Mouse (Mus musculus) forebrain, embryonic 10.5 days (tissue): ENCODE measurements around the gene Agpat4. TPM values are rescaled to one million over a fixed set of nuclear protein-coding genes. Genes with fewer than 3 reads are reported as not detected.
A peak's percentile ranks its signal among the peaks of the same experiment; 100 is the strongest.

Source experiments
- DNase-seq: peaks from one replicate; pipeline ENCODE4 v3.0.0-alpha.2; 2017; ENCODE audit warnings: low spot score; ENCODE audit errors: extremely low spot score
- H3K27ac ChIP-seq: fragments of 300-500 bp; sonication (generic); 2 replicates; pipeline ENCODE4 v1.5.1; 2016; ENCODE audit warnings: mild to moderate bottlenecking
- H3K27me3 ChIP-seq: fragments of 300-500 bp; sonication (generic); 2 replicates; pipeline ENCODE4 v1.6.1; 2016; ENCODE audit warnings: mild to moderate bottlenecking; ENCODE audit not compliant: poor library complexity, severe bottlenecking
- H3K36me3 ChIP-seq: fragments of 300-500 bp; sonication (generic); replicated peaks from 2 replicates; pipeline ENCODE4 v1.6.1; 2016; ENCODE audit warnings: mild to moderate bottlenecking, moderate library complexity
- H3K4me1 ChIP-seq: fragments of 300-500 bp; sonication (generic); 2 replicates; pipeline ENCODE4 v1.6.1; 2016
- H3K4me3 ChIP-seq: fragments of 300-500 bp; sonication (generic); 2 replicates; pipeline ENCODE4 v1.5.1; 2016; ENCODE audit warnings: mild to moderate bottlenecking, moderate library complexity
- H3K9me3 ChIP-seq: fragments of 300-500 bp; sonication (generic); 2 replicates; pipeline ENCODE4 v1.6.1; 2016; ENCODE audit warnings: mild to moderate bottlenecking, moderate library complexity
- WGBS: fragments of 180-500 bp; shearing (Covaris S2); methylation state at CpG from one replicate; pipeline ENCODE4 v1.1.7; 2016; 5-methylcytosine and 5-hydroxymethylcytosine counted together
- polyA plus RNA-seq: library from polyadenylated mRNA; unstranded; fragments of >200 nt; fragmentation: Nextera tagmentation; extraction: Ambion mirVana; gene quantifications from 2 replicates; pipeline ENCODE4 v1.2.1, GENCODE M21; 2016

The Agpat4 gene
- polyA plus RNA-seq, 1 experiment from 2014 or later = 42.2 TPM

DNA sequence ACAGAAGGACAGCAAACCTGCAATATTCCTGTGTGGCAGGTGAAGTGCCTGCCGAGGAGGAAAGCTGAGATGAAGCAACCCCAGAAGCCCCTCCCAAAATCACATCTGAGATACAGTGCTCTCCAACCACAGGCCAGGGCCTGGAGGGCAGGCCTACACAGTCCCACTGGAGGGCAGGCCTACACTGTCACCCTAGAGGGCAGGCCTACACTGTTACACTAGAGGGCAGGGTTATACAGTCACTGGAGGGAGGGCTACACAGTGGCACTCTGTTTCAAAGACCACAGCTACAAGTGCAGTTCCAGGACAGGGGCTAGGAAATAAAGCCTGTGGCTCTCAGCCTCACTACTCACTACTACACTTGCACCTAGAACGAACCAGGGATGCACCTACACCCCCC lies 143.4 kb downstream of the Agpat4 start:
- WGBS = 86% methylated on average over 2 of the region's 2 CpGs
- H3K4me1 ChIP-seq = peaks cover 10% of the 10 kb centered on the region
- no peaks in the 10 kb centered on the region for H3K27me3 ChIP-seq
- no peak overlapping the region for H3K4me3 ChIP-seq
- H3K9me3 ChIP-seq = no peaks in the 10 kb centered on the region
- peaks cover 65% of the 10 kb centered on the region for H3K36me3 ChIP-seq
- DNase-seq = no peak
- no peak overlapping the region for H3K27ac ChIP-seq

DNA sequence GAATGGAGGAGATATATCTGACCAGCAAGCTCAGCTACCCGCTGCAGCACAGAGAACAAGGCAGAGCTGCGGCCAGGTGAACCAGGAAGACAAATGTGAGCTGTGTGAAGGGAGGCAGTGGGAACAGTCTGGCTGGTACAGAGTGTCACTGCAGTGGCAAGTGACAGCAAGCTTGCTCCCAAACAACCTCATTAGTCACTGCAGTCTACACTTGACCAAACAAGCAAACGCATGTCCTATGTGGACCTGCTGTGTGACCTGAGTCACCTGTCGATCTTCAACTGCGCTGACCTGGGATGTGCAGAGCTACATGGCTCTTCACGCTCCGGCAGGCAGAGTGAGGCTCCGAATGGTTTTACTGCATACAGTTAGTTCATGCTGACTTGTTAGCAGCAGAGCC lies 144.3 kb downstream of the Agpat4 start:
- Histone ChIP-seq H3K36me3 (peaks cover 59% of the 10 kb centered on the region), H3K27me3 (no peaks in the 10 kb centered on the region), H3K4me1 (peaks cover 14% of the 10 kb centered on the region), H3K9me3 (no peaks in the 10 kb centered on the region), H3K27ac (no peak overlapping the region), H3K4me3 (no peak overlapping the region)
- DNase-seq = no peak
- WGBS = 96% methylated on average over 8 of the region's 8 CpGs

DNA sequence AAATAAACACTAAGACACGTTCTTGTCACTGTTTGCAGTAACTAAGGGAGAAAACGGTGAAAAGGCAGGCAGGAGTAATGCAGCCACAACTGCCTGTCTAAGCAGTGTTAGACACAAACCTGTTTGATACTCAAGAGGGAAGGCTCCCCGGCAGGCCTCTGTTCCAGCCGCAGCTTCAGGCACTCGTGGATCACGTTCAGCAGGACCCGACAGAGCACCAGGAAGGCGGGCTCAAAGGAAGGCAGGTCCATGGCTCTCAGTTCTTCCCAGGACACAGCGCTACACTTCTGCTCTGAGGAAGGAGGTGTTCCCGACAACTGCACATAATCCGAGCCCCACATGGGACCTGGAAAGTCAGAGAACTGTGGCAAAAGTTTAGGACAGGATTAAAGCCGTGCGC lies 145.3 kb downstream of the Agpat4 start:
- Histone ChIP-seq H3K36me3 (peaks cover 53% of the 10 kb centered on the region), H3K4me1 (peaks cover 14% of the 10 kb centered on the region), H3K27me3 (no peaks in the 10 kb centered on the region), H3K27ac (no peak overlapping the region), H3K9me3 (no peaks in the 10 kb centered on the region), H3K4me3 (no peak overlapping the region)
- DNase-seq = no peak
- WGBS = 89% methylated on average over 13 of the region's 13 CpGs

DNA sequence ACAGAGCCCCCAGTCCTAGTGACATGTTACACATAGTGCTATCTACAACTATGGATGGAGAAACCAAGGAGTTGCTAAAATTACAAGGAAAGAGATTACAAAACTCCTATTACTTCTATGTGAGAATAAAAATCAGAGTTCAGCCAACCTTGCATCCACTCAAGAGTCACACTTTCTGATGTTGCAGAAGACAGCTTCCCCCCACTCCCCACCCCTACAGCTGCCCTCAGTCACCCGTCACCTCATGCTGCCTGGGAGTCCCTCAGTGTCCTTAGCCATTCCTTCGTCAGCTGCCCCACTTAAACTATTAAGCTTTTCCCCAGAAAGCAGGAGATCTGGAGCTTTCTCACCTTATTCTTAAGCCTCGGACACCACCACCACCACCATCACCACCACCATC lies 145.8 kb downstream of the Agpat4 start:
- peaks cover 14% of the 10 kb centered on the region for H3K4me1 ChIP-seq
- WGBS = 96% methylated on average over 3 of the region's 3 CpGs
- H3K4me3 ChIP-seq = no peak overlapping the region
- no peaks in the 10 kb centered on the region for H3K9me3 ChIP-seq
- peaks cover 53% of the 10 kb centered on the region for H3K36me3 ChIP-seq
- no peak overlapping the region for H3K27ac ChIP-seq
- H3K27me3 ChIP-seq = no peaks in the 10 kb centered on the region
- no peak for DNase-seq

DNA sequence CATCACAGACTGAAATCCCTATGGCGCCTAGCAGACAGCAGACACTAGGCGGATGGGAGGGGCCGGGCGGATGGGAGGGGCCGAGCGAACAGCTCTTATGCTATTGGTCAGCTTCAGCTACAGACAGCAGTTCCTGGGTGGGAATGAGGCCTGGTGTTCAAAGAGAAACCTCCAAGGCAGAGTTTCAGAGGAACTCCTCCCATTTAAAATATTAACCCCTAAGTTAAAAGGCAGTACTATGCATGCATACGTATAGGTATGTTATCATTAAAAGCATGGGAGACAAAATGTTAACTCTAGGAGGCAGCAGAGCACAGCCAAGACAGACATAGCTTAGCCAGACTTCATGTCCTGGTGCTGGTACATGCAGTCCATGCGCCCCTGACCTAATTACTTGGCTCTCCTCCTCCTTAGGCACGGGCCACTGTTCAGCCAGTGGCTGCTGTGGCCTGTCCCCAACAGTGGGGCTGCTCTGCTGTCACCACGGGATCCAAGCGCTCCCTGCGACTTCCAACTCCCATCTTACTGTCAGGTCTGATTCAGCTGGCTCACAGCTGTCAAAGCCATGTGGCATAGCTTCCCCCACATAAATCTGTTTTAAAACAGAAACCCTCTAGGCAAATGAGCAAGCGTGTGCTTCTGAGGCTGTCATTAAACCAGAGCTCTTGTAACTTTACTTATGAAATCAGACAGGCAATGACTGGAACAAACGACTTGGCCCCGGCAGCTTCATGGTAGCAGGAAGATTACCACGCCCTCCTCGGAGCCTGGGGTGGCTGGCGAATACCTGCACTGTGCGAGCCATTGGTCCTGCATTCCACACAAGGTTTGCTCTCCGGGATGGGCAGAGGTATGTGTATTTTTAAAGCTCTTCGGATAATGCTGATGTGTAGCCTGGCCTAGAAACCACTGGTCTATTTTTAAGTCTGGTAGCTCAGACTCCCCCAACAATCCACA lies 147.7 kb downstream of the Agpat4 start:
- Histone ChIP-seq H3K27ac (peak overlapping the region; percentile 20; the same call in 1 of the 2 replicates), H3K4me3 (no peak overlapping the region), H3K9me3 (no peaks in the 10 kb centered on the region), H3K27me3 (no peaks in the 10 kb centered on the region), H3K36me3 (peaks cover 53% of the 10 kb centered on the region), H3K4me1 (peaks cover 14% of the 10 kb centered on the region)
- WGBS = 77% methylated on average over 21 of the region's 21 CpGs
- DNase-seq = peak; percentile 35

DNA sequence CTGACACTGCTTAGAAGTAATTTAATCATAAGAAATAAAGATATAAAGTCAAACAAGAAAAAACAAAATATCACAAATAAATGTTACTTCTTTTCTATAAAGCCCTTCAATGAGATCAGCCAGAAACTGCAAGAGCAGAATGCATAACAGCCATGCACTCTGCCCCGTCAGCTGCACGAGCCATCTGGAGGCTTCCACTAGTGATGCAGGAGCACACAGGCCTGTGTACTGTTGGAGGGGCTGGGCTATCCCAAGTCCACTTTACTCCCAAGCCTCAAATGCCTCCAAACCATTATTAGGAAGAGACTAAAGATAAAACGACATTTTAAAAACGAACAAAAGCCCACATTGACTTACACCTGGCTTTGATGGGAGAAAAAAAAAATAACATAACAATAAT lies 149.6 kb downstream of the Agpat4 start:
- H3K9me3 ChIP-seq = no peaks in the 10 kb centered on the region
- H3K27ac ChIP-seq = no peak overlapping the region
- peaks cover 14% of the 10 kb centered on the region for H3K4me1 ChIP-seq
- no peaks in the 10 kb centered on the region for H3K27me3 ChIP-seq
- DNase-seq = no peak
- 95% methylated on average over 4 of the region's 4 CpGs for WGBS
- H3K4me3 ChIP-seq = no peak overlapping the region
- H3K36me3 ChIP-seq = peaks cover 63% of the 10 kb centered on the region

DNA sequence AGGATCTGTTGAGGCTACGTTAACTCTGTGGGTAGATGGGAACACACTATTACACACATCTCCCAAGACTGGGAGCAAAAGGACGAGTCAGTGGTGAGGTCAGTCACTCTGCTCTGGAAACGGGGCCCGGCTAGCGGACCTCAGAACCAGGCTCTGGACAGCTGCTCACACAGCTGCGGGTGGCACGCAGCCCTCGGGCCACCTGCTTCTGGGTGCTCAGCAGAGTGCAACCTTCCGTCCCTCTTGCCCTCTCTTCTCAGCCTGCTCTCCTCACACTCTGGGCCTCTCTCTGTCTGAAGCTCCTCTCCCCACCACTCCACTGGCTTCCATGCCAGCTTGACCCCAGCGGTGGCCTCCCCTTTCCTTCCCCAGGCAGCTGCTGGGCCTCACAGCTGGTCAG lies 150.0 kb downstream of the Agpat4 start:
- no peaks in the 10 kb centered on the region for H3K9me3 ChIP-seq
- H3K4me1 ChIP-seq = peaks cover 14% of the 10 kb centered on the region
- H3K27ac ChIP-seq = peak overlapping the region; percentile 21; the same call in 1 of the 2 replicates
- H3K27me3 ChIP-seq = no peaks in the 10 kb centered on the region
- no peak for DNase-seq
- 87% methylated on average over 10 of the region's 10 CpGs for WGBS
- peaks cover 58% of the 10 kb centered on the region for H3K36me3 ChIP-seq
- no peak overlapping the region for H3K4me3 ChIP-seq

Other genes starting within 250 kb of the Agpat4 start
- gene Map3k4, start 200.1 kb downstream of the Agpat4 start, polyA plus RNA-seq = 49.4 and 49.5 TPM in 2 replicates